Mouse (Mus musculus) MEL (cell line): ENCODE measurements around the gene Klhl31.

Experiments
- CTCF ChIP-seq, 3 experiments: IDR thresholded peaks in 2 of 3; conservative IDR thresholded peaks in 1 of 3; 2 replicates each; pipeline ENCODE4 v1.5.1; 2011 to 2012; ENCODE audit warnings: low read length in 3 of 3, low read depth in 2 of 3, mild to moderate bottlenecking in 2 of 3, improper control_type of control experiment in 1 of 3, inconsistent platforms in 1 of 3, mixed read lengths in 1 of 3, moderate library complexity in 1 of 3; ENCODE audit not compliant: control insufficient read depth in 1 of 3, insufficient read depth in 1 of 3, poor library complexity in 1 of 3, severe bottlenecking in 1 of 3
- EP300 ChIP-seq, 2 experiments: IDR thresholded peaks; 2 replicates each; pipeline ENCODE4 v1.6.1; 2011; ENCODE audit warnings: improper control_type of control experiment in 2 of 2, low read length in 2 of 2, low read depth in 1 of 2, mild to moderate bottlenecking in 1 of 2
- KAT2A ChIP-seq: conservative IDR thresholded peaks from 2 replicates; pipeline ENCODE4 v1.6.1; 2012; ENCODE audit warnings: low read depth, low read length, improper control_type of control experiment, inconsistent platforms
- POLR2A ChIP-seq, 2 experiments: IDR thresholded peaks; 2 replicates each; pipeline ENCODE4 v1.6.1; 2011 to 2012; ENCODE audit warnings: low read length in 2 of 2, mild to moderate bottlenecking in 2 of 2, control low read depth in 1 of 2, improper control_type of control experiment in 1 of 2, low read depth in 1 of 2, moderate library complexity in 1 of 2; ENCODE audit not compliant: control insufficient read depth in 1 of 2, insufficient read depth in 1 of 2, poor library complexity in 1 of 2
- ZKSCAN1 ChIP-seq: IDR thresholded peaks from 2 replicates; pipeline ENCODE4 v1.6.1; 2012; ENCODE audit warnings: low read depth, mild to moderate bottlenecking, inconsistent platforms, low read length, improper control_type of control experiment, moderate library complexity

DNA sequence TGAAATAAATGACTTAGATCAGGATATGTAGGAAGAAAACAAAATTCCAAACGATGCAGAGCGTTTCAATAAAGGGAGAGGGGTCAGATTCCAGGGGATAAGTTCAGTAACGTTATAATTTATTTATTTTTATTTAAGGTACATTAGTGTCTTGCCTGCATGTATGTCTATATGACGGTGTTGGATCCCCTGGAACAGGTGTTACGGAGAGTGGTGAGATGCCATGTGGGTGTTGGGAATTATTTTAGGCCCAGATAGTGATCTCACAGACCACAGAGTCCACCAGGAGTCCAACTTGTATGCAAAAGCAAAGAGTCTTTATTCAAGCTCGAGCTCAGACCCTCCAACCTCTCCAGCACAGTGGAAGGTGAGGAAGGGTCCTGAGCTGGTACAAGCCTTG lies 16.2 kb upstream of the Klhl31 start:
- no peak for TF ChIP-seq EP300 (IDR thresholded peaks at IDR 0.05; ENCODE audit: low read depth in 1 of 2, low read length in 2 of 2)
- TF ChIP-seq KAT2A = no peak
- no peak for TF ChIP-seq ZKSCAN1
- TF ChIP-seq POLR2A (IDR thresholded peaks at IDR 0.05; ENCODE audit: control insufficient read depth in 1 of 2, insufficient read depth in 1 of 2, low read depth in 1 of 2, low read length in 2 of 2, poor library complexity in 1 of 2) = no peak
- no peak for TF ChIP-seq CTCF (IDR thresholded peaks at IDR 0.05 in 2 of 3, conservative IDR thresholded peaks at IDR 0.05 in 1 of 3; ENCODE audit: control insufficient read depth in 1 of 3, insufficient read depth in 1 of 3, low read depth in 2 of 3, low read length in 3 of 3, poor library complexity in 1 of 3, severe bottlenecking in 1 of 3)
